Mouse (Mus musculus): ENCODE results near the gene Ptk7. TPM values are rescaled to one million over a fixed set of nuclear protein-coding genes. Genes with fewer than 3 reads are reported as not detected.
A peak's percentile ranks its signal among the peaks of the same experiment; 100 is the strongest.

Ptk7 gene
- polyA plus RNA-seq, 1 experiment from 2014 or later = 37.6 TPM

DNA sequence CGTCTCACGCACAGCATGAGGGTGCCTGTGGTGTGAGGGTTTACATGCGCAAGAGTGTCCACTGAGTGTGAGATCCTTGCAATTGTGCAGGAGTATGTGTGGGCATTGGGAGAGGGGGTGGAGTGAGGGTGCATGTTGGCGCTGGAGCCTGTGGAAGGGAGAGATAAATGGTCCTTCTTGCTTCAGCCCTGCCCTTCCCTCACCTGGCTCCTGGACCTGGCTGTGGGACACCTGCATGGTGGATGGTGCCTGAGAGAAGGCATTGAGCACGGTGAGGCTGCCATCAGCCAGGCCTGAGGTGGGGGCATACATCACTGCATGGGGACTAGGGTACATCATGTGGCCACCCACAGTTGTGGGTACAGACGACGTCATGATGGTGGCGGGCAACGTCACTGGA, 79.7 kb downstream of the Ptk7 start:
- Histone ChIP-seq H3K9ac (replicated peaks; ENCODE audit: low read depth, low read length) (no peak overlapping the region), H3K27me3 (ENCODE audit: control insufficient read depth, insufficient read depth, low read length) (no peaks in the 10 kb centered on the region), H3K4me1 (ENCODE audit: control insufficient read depth, insufficient read depth, low read length) (peaks cover 33% of the 10 kb centered on the region), H3K4me2 (replicated peaks; ENCODE audit: low read depth, low read length) (no peak overlapping the region), H3K27ac (ENCODE audit: low read length) (no peak overlapping the region), H3K4me3 (ENCODE audit: low read depth, low read length) (no peak overlapping the region), H3K9me3 (ENCODE audit: control insufficient read depth, low read depth, low read length) (no peaks in the 10 kb centered on the region), H3K36me3 (ENCODE audit: control insufficient read depth, insufficient read depth, low read length) (peaks cover 46% of the 10 kb centered on the region)
- 90% methylated on average over 9 of the region's 9 CpGs for WGBS
- no peak for ATAC-seq (ENCODE audit: insufficient number of reproducible peaks, insufficient read depth, low FRiP score, low read depth)

- 26% methylated on average over 8 of the region's 8 CpGs for WGBS
- Histone ChIP-seq H3K4me1 (ENCODE audit: control insufficient read depth, insufficient read depth, low read length) (peaks cover 32% of the 10 kb centered on the region), H3K27me3 (ENCODE audit: control insufficient read depth, insufficient read depth, low read length) (no peaks in the 10 kb centered on the region), H3K4me3 (ENCODE audit: low read depth, low read length) (no peak overlapping the region), H3K9ac (replicated peaks; ENCODE audit: low read depth, low read length) (no peak overlapping the region), H3K27ac (ENCODE audit: low read length) (no peak overlapping the region), H3K36me3 (ENCODE audit: control insufficient read depth, insufficient read depth, low read length) (peaks cover 46% of the 10 kb centered on the region), H3K4me2 (replicated peaks; ENCODE audit: low read depth, low read length) (no peak overlapping the region), H3K9me3 (ENCODE audit: control insufficient read depth, low read depth, low read length) (no peaks in the 10 kb centered on the region)
- no peak for ATAC-seq (ENCODE audit: insufficient number of reproducible peaks, insufficient read depth, low FRiP score, low read depth)
Measured at GRCm38 (mm10) chr17:46549193-46549592, 80.1 kb downstream of the Ptk7 start.

DNA sequence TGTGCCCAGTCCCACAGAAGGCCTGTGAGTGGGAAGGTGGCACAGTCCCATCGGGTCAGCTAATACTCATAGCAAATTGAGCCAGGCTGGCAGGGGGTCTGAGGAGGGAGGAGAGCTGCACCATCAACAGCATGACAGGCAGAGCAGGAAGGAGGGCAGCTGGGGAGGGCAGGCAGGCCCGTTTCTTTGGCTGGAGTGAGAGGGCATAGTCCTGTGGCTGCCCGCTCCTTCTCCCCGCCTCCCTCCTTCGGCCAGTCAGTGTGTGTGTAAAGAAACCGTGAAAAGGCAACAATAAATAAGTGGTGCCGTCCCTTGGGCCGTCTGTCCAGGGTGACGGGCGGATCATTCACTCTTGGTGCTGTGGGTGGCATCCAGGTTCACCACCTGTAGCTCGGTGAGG, 80.6 kb downstream of the Ptk7 start:
- Histone ChIP-seq H3K27ac (ENCODE audit: low read length) (no peak overlapping the region), H3K4me2 (replicated peaks; ENCODE audit: low read depth, low read length) (no peak overlapping the region), H3K36me3 (ENCODE audit: control insufficient read depth, insufficient read depth, low read length) (peaks cover 46% of the 10 kb centered on the region), H3K9me3 (ENCODE audit: control insufficient read depth, low read depth, low read length) (no peaks in the 10 kb centered on the region), H3K27me3 (ENCODE audit: control insufficient read depth, insufficient read depth, low read length) (no peaks in the 10 kb centered on the region), H3K4me3 (ENCODE audit: low read depth, low read length) (no peak overlapping the region), H3K4me1 (ENCODE audit: control insufficient read depth, insufficient read depth, low read length) (peaks cover 28% of the 10 kb centered on the region), H3K9ac (replicated peaks; ENCODE audit: low read depth, low read length) (no peak overlapping the region)
- 67% methylated on average over 11 of the region's 11 CpGs for WGBS
- ATAC-seq (ENCODE audit: insufficient number of reproducible peaks, insufficient read depth, low FRiP score, low read depth) = no peak

DNA sequence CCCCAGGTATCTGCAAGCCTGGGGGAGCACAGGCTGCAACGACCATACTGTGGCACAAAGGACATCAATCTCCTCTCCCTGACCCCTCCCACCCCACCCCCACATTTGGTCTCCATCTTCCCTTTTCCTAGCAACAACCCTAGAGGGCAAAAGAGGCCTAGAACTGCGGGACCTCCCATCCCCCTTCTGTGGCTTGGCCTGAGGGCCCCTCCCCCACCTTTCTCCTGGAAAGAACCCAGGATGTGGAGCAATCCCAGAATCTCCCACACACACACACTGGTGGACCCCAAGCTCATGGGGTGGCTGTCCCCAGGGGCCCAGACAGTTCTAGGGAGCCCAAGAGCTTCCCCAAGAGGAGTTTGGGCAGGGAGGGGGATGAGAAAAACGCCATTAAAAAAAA, 81.4 kb downstream of the Ptk7 start:
- H3K36me3 ChIP-seq (ENCODE audit: control insufficient read depth, insufficient read depth, low read length) = peaks cover 46% of the 10 kb centered on the region
- no peaks in the 10 kb centered on the region for H3K27me3 ChIP-seq (ENCODE audit: control insufficient read depth, insufficient read depth, low read length)
- H3K27ac ChIP-seq (ENCODE audit: low read length) = no peak overlapping the region
- no peak overlapping the region for H3K4me3 ChIP-seq (ENCODE audit: low read depth, low read length)
- no peaks in the 10 kb centered on the region for H3K9me3 ChIP-seq (ENCODE audit: control insufficient read depth, low read depth, low read length)
- H3K4me2 ChIP-seq (replicated peaks; ENCODE audit: low read depth, low read length) = no peak overlapping the region
- peaks cover 23% of the 10 kb centered on the region for H3K4me1 ChIP-seq (ENCODE audit: control insufficient read depth, insufficient read depth, low read length)
- ATAC-seq (ENCODE audit: insufficient number of reproducible peaks, insufficient read depth, low FRiP score, low read depth) = no peak
- H3K9ac ChIP-seq (replicated peaks; ENCODE audit: low read depth, low read length) = no peak overlapping the region
- 23% methylated on average over 3 of the region's 3 CpGs for WGBS

DNA sequence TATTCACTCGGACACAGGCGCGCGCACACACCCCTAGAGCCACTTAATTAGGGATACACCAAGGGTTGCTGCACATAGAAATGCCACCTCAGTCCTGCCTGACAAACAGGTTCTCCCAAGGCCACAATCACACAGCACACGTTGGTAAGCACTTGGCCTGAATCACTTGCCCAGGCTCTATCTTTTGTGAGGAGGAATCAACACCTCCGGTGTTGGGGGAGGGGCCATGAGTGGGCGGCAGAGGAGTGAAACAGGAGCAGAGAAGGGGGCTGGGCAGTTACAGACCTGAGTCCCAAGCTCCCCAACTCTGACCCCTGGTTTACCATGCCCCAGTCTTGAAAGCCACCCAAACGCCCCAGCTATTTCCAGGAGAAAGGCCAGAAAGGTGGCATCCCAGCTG, 82.3 kb downstream of the Ptk7 start:
- WGBS = 24% methylated on average over 8 of the region's 8 CpGs
- no peak for ATAC-seq (ENCODE audit: insufficient number of reproducible peaks, insufficient read depth, low FRiP score, low read depth)
- H3K4me1 ChIP-seq (ENCODE audit: control insufficient read depth, insufficient read depth, low read length) = peaks cover 17% of the 10 kb centered on the region
- no peaks in the 10 kb centered on the region for H3K9me3 ChIP-seq (ENCODE audit: control insufficient read depth, low read depth, low read length)
- no peak overlapping the region for H3K4me2 ChIP-seq (replicated peaks; ENCODE audit: low read depth, low read length)
- H3K36me3 ChIP-seq (ENCODE audit: control insufficient read depth, insufficient read depth, low read length) = peaks cover 41% of the 10 kb centered on the region
- H3K4me3 ChIP-seq (ENCODE audit: low read depth, low read length) = no peak overlapping the region
- H3K9ac ChIP-seq (replicated peaks; ENCODE audit: low read depth, low read length) = peak overlapping the region; percentile 10; the same call in 1 of the 2 replicates
- H3K27me3 ChIP-seq (ENCODE audit: control insufficient read depth, insufficient read depth, low read length) = no peaks in the 10 kb centered on the region
- no peak overlapping the region for H3K27ac ChIP-seq (ENCODE audit: low read length)

DNA sequence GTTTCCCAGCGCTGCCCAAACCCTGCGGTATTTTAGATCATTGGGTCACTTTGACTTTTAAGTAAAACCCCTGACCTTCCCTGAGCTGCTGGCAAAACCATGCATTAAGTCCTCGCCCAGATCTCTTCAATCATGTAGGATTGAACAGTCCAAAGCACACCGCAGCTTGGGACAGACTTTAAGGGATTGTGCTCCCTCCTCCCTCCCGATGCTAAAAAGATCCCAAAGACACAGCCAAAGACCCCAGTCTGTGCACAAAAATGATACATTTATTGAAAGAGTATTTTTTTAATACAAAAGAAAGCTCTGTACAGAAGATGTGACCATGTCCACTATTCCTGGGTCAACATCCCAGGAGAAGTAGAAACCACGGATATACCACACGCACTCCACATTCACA, 82.7 kb downstream of the Ptk7 start:
- Histone ChIP-seq H3K9ac (replicated peaks; ENCODE audit: low read depth, low read length) (no peak overlapping the region), H3K9me3 (ENCODE audit: control insufficient read depth, low read depth, low read length) (no peaks in the 10 kb centered on the region), H3K27ac (ENCODE audit: low read length) (no peak overlapping the region), H3K36me3 (ENCODE audit: control insufficient read depth, insufficient read depth, low read length) (peaks cover 37% of the 10 kb centered on the region), H3K4me3 (ENCODE audit: low read depth, low read length) (peak overlapping the region; percentile 46), H3K4me1 (ENCODE audit: control insufficient read depth, insufficient read depth, low read length) (peaks cover 17% of the 10 kb centered on the region), H3K4me2 (replicated peaks; ENCODE audit: low read depth, low read length) (peak overlapping the region; percentile 75), H3K27me3 (ENCODE audit: control insufficient read depth, insufficient read depth, low read length) (no peaks in the 10 kb centered on the region)
- 15% methylated on average over 7 of the region's 7 CpGs for WGBS
- ATAC-seq (ENCODE audit: insufficient number of reproducible peaks, insufficient read depth, low FRiP score, low read depth) = no peak

GRCm38 (mm10) chr17:46545813-46546564, 83.3 kb downstream of the Ptk7 start, which contains the start of gene Cul9:
Cul9 (minus strand) TSS chr17:46546388.
- WGBS = 2% methylated on average over 47 of the region's 49 CpGs
- H3K27me3 ChIP-seq (ENCODE audit: control insufficient read depth, insufficient read depth, low read length) = no peaks in the 10 kb centered on the region
- H3K36me3 ChIP-seq (ENCODE audit: control insufficient read depth, insufficient read depth, low read length) = peaks cover 31% of the 10 kb centered on the region
- peak within 1 kb of the TSS; percentile 48 for H3K9ac ChIP-seq (replicated peaks; ENCODE audit: low read depth, low read length)
- peak; percentile 57; the same call in 1 of the 2 replicates for ATAC-seq (ENCODE audit: insufficient number of reproducible peaks, insufficient read depth, low FRiP score, low read depth)
- H3K4me2 ChIP-seq (replicated peaks; ENCODE audit: low read depth, low read length) = peak within 1 kb of the TSS; percentile 75
- H3K9me3 ChIP-seq (ENCODE audit: control insufficient read depth, low read depth, low read length) = no peaks in the 10 kb centered on the region
- H3K27ac ChIP-seq (ENCODE audit: low read length) = no peak within 1 kb of the TSS
- H3K4me1 ChIP-seq (ENCODE audit: control insufficient read depth, insufficient read depth, low read length) = peaks cover 17% of the 10 kb centered on the region
- H3K4me3 ChIP-seq (ENCODE audit: low read depth, low read length) = peak within 1 kb of the TSS; percentile 46

DNA sequence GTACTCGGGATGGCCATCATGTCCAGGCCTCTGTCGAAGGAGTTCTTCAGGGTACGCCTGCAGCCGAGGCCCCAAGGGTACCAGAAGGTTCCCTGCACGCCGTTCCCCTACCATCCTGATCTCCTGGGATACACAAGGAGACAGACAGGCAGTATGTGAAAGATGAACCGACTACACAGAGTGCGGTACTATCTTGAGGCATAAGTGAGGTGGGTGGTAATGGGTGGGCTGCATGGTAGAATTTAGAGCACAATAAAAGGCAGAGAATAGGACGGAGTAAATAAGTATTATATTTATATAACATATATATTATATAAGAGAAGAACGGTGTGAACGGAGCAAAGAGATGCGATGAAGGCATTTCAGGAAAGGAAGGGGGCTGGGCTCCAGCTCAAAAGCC, 85.6 kb downstream of the Ptk7 start:
- H3K27ac ChIP-seq (ENCODE audit: low read length) = no peak overlapping the region
- H3K4me2 ChIP-seq (replicated peaks; ENCODE audit: low read depth, low read length) = no peak overlapping the region
- 88% methylated on average over 12 of the region's 12 CpGs for WGBS
- no peaks in the 10 kb centered on the region for H3K9me3 ChIP-seq (ENCODE audit: control insufficient read depth, low read depth, low read length)
- peaks cover 9% of the 10 kb centered on the region for H3K36me3 ChIP-seq (ENCODE audit: control insufficient read depth, insufficient read depth, low read length)
- no peak for ATAC-seq (ENCODE audit: insufficient number of reproducible peaks, insufficient read depth, low FRiP score, low read depth)
- H3K9ac ChIP-seq (replicated peaks; ENCODE audit: low read depth, low read length) = no peak overlapping the region
- no peaks in the 10 kb centered on the region for H3K27me3 ChIP-seq (ENCODE audit: control insufficient read depth, insufficient read depth, low read length)
- H3K4me3 ChIP-seq (ENCODE audit: low read depth, low read length) = no peak overlapping the region
- peaks cover 17% of the 10 kb centered on the region for H3K4me1 ChIP-seq (ENCODE audit: control insufficient read depth, insufficient read depth, low read length)

Measured in stomach, embryonic 14.5 days (tissue).